Mouse (Mus musculus): ENCODE results near the gene Krt5. TPM values are rescaled to one million over a fixed set of nuclear protein-coding genes. Genes with fewer than 3 reads are reported as not detected.

Gene Krt5
- total RNA-seq (2012; rRNA removed) = 0.11 and 0.31 TPM in 2 replicates

DNA sequence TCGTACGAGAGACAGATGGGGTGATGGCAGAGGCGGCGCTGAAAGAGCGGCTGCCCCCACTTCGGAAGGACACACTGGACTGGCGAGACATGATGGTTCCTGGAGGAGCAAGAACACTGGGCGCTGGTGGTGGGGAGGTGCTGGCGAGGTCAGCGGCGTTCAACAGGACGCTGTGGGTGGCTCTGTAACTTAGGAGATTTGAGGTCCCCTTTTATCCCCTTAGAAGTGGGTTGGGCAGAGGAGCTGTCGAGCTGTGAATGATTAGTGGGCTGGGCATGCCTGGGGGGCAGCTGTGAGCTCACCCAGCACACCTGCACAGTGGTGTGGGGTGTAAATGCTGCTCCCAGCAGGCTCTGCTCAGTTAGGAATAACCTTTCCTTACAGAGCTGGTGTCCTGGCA is at the start of gene Krt5:
Gene Krt5, minus strand, starts transcription at position 179 of the 400 bp plus-strand sequence.
- no peaks in the 10 kb centered on the region for H3K4me1 ChIP-seq (ENCODE audit: control insufficient read depth in 2 of 2, insufficient read depth in 2 of 2, low read length in 2 of 2, poor library complexity in 1 of 2)
- no peaks in the 10 kb centered on the region for H3K36me3 ChIP-seq (ENCODE audit: control insufficient read depth, insufficient read depth, low read length, poor library complexity, severe bottlenecking)
- TF ChIP-seq ZNF384 (IDR thresholded peaks at IDR 0.05; ENCODE audit: low read depth, low read length) (no peak), MAFK (IDR thresholded peaks at IDR 0.05; ENCODE audit: insufficient read depth, low read depth, low read length) (no peak), ZC3H11A (IDR thresholded peaks at IDR 0.05; ENCODE audit: borderline replicate concordance, low read depth, low read length) (no peak), CHD2 (IDR thresholded peaks at IDR 0.05; ENCODE audit: low read depth, low read length) (no peak), HCFC1 (IDR thresholded peaks at IDR 0.05; ENCODE audit: borderline replicate concordance, insufficient read depth, low read length) (no peak)
- no peak within 1 kb of the TSS for H3K27ac ChIP-seq (ENCODE audit: insufficient read depth, low read depth, low read length, poor library complexity, severe bottlenecking)
- no peaks in the 10 kb centered on the region for H3K9me3 ChIP-seq (ENCODE audit: control insufficient read depth, insufficient read depth, low read depth, low read length)
- H3K4me3 ChIP-seq (ENCODE audit: insufficient read depth in 1 of 2, low read depth in 1 of 2, low read length in 2 of 2, poor library complexity in 1 of 2, severe bottlenecking in 1 of 2) = no peak within 1 kb of the TSS
- no peak for DNase-seq (ENCODE audit: low read depth, low spot score)
- H3K9ac ChIP-seq (ENCODE audit: insufficient read depth, low read depth, low read length, poor library complexity, severe bottlenecking) = no peak within 1 kb of the TSS
- in situ Hi-C loops (cut with MboI; ENCODE audit: low sequenced_read_pairs in 2 of 2, unreplicated experiment in 2 of 2) = no loop called here

DNA sequence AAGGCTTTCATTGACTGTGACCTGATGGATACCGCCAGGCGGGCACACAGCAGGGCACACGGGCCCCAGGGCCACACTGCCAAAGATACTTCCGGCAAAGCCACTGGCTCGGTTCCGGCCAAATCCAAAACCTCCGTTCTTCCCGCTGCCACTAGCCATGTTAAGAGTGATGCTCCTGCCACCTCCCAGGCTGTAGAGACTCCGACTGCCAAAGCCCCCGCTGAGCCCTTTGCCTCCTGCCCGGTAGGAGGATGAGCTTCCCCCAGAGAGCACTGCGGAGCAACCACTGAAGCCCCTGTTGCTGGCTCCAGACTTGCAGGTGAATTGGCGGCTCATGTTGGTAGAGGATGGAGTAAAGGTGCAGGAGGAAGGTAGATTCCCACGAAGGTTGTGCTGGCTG is 30.0 kb upstream of the Krt5 start, which contains the start of gene Krt71:
Gene Krt71, minus strand, starts transcription at position 399 of the 400 bp plus-strand sequence.
- no peaks in the 10 kb centered on the region for H3K9me3 ChIP-seq (ENCODE audit: control insufficient read depth, insufficient read depth, low read depth, low read length)
- no peak within 1 kb of the TSS for H3K27ac ChIP-seq (ENCODE audit: insufficient read depth, low read depth, low read length, poor library complexity, severe bottlenecking)
- H3K4me3 ChIP-seq (ENCODE audit: insufficient read depth in 1 of 2, low read depth in 1 of 2, low read length in 2 of 2, poor library complexity in 1 of 2, severe bottlenecking in 1 of 2) = peak within 1 kb of the TSS; percentile 40 to 61; a peak in 2 of 4 replicates
- H3K36me3 ChIP-seq (ENCODE audit: control insufficient read depth, insufficient read depth, low read length, poor library complexity, severe bottlenecking) = no peaks in the 10 kb centered on the region
- H3K4me1 ChIP-seq (ENCODE audit: control insufficient read depth in 2 of 2, insufficient read depth in 2 of 2, low read length in 2 of 2, poor library complexity in 1 of 2) = no peaks in the 10 kb centered on the region
- H3K9ac ChIP-seq (ENCODE audit: insufficient read depth, low read depth, low read length, poor library complexity, severe bottlenecking) = no peak within 1 kb of the TSS
- in situ Hi-C loops (cut with MboI; ENCODE audit: low sequenced_read_pairs in 2 of 2, unreplicated experiment in 2 of 2) = no loop called here
- peak; percentile 11 for DNase-seq (ENCODE audit: low read depth, low spot score)
- TF ChIP-seq ZC3H11A (IDR thresholded peaks at IDR 0.05; ENCODE audit: borderline replicate concordance, low read depth, low read length) = no peak
- no peak for TF ChIP-seq HCFC1 (IDR thresholded peaks at IDR 0.05; ENCODE audit: borderline replicate concordance, insufficient read depth, low read length)
- no peak for TF ChIP-seq ZNF384 (IDR thresholded peaks at IDR 0.05; ENCODE audit: low read depth, low read length)
- no peak for TF ChIP-seq MAFK (IDR thresholded peaks at IDR 0.05; ENCODE audit: insufficient read depth, low read depth, low read length)
- no peak for TF ChIP-seq CHD2 (IDR thresholded peaks at IDR 0.05; ENCODE audit: low read depth, low read length)

DNA sequence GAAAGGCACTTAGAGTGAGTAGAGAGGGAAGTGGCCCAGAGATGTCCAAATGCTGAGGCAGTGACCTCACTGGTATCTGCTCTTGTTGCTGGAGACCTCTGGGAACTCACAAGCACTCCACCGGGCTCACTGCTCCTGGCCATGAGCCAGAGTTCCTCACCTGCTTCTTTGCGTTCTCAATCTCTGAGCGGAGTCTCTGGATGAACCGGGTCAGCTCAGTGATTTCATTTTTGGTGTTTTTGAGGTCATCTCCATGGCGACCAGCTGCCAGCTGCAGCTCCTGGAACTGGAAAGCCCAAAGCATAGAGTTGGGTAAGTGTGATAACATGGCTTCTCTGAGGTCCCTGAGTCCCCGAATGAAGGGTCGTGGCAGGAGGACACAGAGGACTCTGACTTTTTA is 25.1 kb upstream of the Krt5 start:
- no peak for DNase-seq (ENCODE audit: low read depth, low spot score)
- in situ Hi-C loops (cut with MboI; ENCODE audit: low sequenced_read_pairs in 2 of 2, unreplicated experiment in 2 of 2) = no loop called here
- TF ChIP-seq HCFC1 (IDR thresholded peaks at IDR 0.05; ENCODE audit: borderline replicate concordance, insufficient read depth, low read length) (no peak), MAFK (IDR thresholded peaks at IDR 0.05; ENCODE audit: insufficient read depth, low read depth, low read length) (no peak), ZNF384 (IDR thresholded peaks at IDR 0.05; ENCODE audit: low read depth, low read length) (no peak), ZC3H11A (IDR thresholded peaks at IDR 0.05; ENCODE audit: borderline replicate concordance, low read depth, low read length) (no peak), CHD2 (IDR thresholded peaks at IDR 0.05; ENCODE audit: low read depth, low read length) (no peak)

GRCm38 (mm10) chr15:101730653-101731052 is 18.0 kb upstream of the Krt5 start:
- DNase-seq (ENCODE audit: low read depth, low spot score) = no peak
- in situ Hi-C loops (cut with MboI; ENCODE audit: low sequenced_read_pairs in 2 of 2, unreplicated experiment in 2 of 2) = no loop called here
- Histone ChIP-seq H3K9me3 (ENCODE audit: control insufficient read depth, insufficient read depth, low read depth, low read length) (no peaks in the 10 kb centered on the region), H3K27ac (ENCODE audit: insufficient read depth, low read depth, low read length, poor library complexity, severe bottlenecking) (no peak overlapping the region), H3K9ac (ENCODE audit: insufficient read depth, low read depth, low read length, poor library complexity, severe bottlenecking) (no peak overlapping the region), H3K36me3 (ENCODE audit: control insufficient read depth, insufficient read depth, low read length, poor library complexity, severe bottlenecking) (no peaks in the 10 kb centered on the region), H3K4me3 (ENCODE audit: insufficient read depth in 1 of 2, low read depth in 1 of 2, low read length in 2 of 2, poor library complexity in 1 of 2, severe bottlenecking in 1 of 2) (no peak overlapping the region), H3K4me1 (ENCODE audit: control insufficient read depth in 2 of 2, insufficient read depth in 2 of 2, low read length in 2 of 2, poor library complexity in 1 of 2) (no peaks in the 10 kb centered on the region)
- TF ChIP-seq ZC3H11A (IDR thresholded peaks at IDR 0.05; ENCODE audit: borderline replicate concordance, low read depth, low read length) = no peak
- TF ChIP-seq MAFK (IDR thresholded peaks at IDR 0.05; ENCODE audit: insufficient read depth, low read depth, low read length) = no peak
- no peak for TF ChIP-seq CHD2 (IDR thresholded peaks at IDR 0.05; ENCODE audit: low read depth, low read length)
- no peak for TF ChIP-seq HCFC1 (IDR thresholded peaks at IDR 0.05; ENCODE audit: borderline replicate concordance, insufficient read depth, low read length)
- no peak for TF ChIP-seq ZNF384 (IDR thresholded peaks at IDR 0.05; ENCODE audit: low read depth, low read length)

More for the DNA sequence above, 25.1 kb upstream of the Krt5 start:
- H3K36me3 ChIP-seq (ENCODE audit: control insufficient read depth, insufficient read depth, low read length, poor library complexity, severe bottlenecking) = no peaks in the 10 kb centered on the region
- no peak overlapping the region for H3K9ac ChIP-seq (ENCODE audit: insufficient read depth, low read depth, low read length, poor library complexity, severe bottlenecking)
- no peak overlapping the region for H3K4me3 ChIP-seq (ENCODE audit: insufficient read depth in 1 of 2, low read depth in 1 of 2, low read length in 2 of 2, poor library complexity in 1 of 2, severe bottlenecking in 1 of 2)
- H3K4me1 ChIP-seq (ENCODE audit: control insufficient read depth in 2 of 2, insufficient read depth in 2 of 2, low read length in 2 of 2, poor library complexity in 1 of 2) = no peaks in the 10 kb centered on the region
- H3K9me3 ChIP-seq (ENCODE audit: control insufficient read depth, insufficient read depth, low read depth, low read length) = no peaks in the 10 kb centered on the region
- H3K27ac ChIP-seq (ENCODE audit: insufficient read depth, low read depth, low read length, poor library complexity, severe bottlenecking) = no peak overlapping the region

DNA sequence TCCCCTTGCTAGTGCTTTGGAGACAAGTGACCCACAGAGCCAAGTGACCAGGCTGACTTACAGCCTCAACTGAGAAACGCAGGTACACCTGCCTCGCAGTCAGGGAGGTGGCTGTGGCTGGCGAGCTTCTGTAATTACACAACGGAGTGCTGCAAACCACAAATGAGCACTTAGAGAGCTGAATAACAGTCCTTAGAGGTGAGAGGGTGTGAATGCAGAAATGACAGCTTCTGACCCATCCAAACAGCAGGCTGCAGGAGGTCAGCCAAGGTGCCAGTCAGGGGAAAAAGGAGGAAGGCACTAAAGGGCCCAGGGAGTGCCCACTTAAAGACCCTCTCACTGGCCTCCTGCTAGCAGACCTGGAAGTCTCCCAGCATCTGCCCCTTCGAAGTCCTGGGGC is 12.0 kb upstream of the Krt5 start:
- H3K36me3 ChIP-seq (ENCODE audit: control insufficient read depth, insufficient read depth, low read length, poor library complexity, severe bottlenecking) = no peaks in the 10 kb centered on the region
- no peak overlapping the region for H3K9ac ChIP-seq (ENCODE audit: insufficient read depth, low read depth, low read length, poor library complexity, severe bottlenecking)
- H3K27ac ChIP-seq (ENCODE audit: insufficient read depth, low read depth, low read length, poor library complexity, severe bottlenecking) = no peak overlapping the region
- in situ Hi-C loops (cut with MboI; ENCODE audit: low sequenced_read_pairs in 2 of 2, unreplicated experiment in 2 of 2) = no loop called here
- H3K4me3 ChIP-seq (ENCODE audit: insufficient read depth in 1 of 2, low read depth in 1 of 2, low read length in 2 of 2, poor library complexity in 1 of 2, severe bottlenecking in 1 of 2) = no peak overlapping the region
- H3K4me1 ChIP-seq (ENCODE audit: control insufficient read depth in 2 of 2, insufficient read depth in 2 of 2, low read length in 2 of 2, poor library complexity in 1 of 2) = no peaks in the 10 kb centered on the region
- DNase-seq (ENCODE audit: low read depth, low spot score) = no peak
- TF ChIP-seq CHD2 (IDR thresholded peaks at IDR 0.05; ENCODE audit: low read depth, low read length) (no peak), HCFC1 (IDR thresholded peaks at IDR 0.05; ENCODE audit: borderline replicate concordance, insufficient read depth, low read length) (no peak), MAFK (IDR thresholded peaks at IDR 0.05; ENCODE audit: insufficient read depth, low read depth, low read length) (no peak), ZC3H11A (IDR thresholded peaks at IDR 0.05; ENCODE audit: borderline replicate concordance, low read depth, low read length) (no peak), ZNF384 (IDR thresholded peaks at IDR 0.05; ENCODE audit: low read depth, low read length) (no peak)
- no peaks in the 10 kb centered on the region for H3K9me3 ChIP-seq (ENCODE audit: control insufficient read depth, insufficient read depth, low read depth, low read length)
